Mouse (Mus musculus): ENCODE data around the gene Znrf1.

Znrf1 gene

DNA sequence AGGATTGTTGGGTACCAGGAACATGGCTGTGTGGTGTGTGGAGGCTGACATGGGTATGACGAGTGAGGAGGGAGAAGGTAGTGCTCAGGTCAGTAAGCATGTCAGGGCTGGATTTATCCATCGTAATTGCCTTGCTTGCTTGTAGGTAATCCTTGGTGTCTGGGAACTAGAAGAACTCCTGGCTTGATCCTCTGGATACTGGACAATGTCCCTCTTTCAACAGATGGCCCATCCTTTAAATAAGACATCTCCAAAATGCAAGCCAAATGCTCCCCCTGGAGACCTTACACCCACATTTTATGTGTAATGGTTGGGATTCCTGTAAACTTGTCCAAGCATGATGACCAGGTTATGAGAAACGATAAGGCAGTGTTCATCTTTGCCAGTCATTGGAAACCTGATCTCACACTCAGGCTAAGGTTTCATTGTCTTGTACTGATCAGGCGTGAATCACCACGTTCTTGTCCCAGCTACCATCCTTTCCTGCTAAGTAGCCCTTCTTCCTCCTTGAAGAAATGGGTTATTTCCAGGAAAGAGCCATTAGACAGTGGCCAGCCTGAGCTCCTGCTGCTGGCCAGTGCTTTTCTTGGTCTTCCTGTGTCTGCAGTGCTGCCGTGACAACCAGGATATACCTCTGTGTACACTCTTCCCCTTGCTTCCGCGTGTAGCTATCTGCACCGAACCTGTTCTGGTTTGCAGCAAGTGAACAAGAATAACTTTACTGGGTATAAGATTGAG lies 64.0 kb downstream of the Znrf1 start:
- no peak for DNase-seq (ENCODE audit: low spot score)

DNA sequence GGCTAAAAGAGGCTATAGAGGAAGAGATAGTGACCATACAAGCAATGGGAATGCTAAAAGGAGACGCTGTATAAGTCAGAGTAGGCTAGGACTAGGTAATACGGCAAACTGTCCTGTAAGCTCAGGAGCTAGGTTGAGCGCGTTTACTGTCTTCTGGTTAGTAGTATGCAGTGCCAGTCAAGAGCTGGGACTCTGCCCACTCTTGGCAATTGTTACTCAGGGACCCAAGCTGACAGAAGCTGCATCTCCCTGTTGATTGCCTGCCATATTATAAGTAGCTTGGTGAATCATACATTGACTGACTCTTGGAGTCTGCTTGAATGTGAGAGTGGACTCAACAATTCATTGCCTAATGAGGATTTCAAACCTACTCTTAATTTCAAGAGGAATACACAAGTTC lies 66.2 kb downstream of the Znrf1 start:
- no peak for DNase-seq (ENCODE audit: low spot score)

DNA sequence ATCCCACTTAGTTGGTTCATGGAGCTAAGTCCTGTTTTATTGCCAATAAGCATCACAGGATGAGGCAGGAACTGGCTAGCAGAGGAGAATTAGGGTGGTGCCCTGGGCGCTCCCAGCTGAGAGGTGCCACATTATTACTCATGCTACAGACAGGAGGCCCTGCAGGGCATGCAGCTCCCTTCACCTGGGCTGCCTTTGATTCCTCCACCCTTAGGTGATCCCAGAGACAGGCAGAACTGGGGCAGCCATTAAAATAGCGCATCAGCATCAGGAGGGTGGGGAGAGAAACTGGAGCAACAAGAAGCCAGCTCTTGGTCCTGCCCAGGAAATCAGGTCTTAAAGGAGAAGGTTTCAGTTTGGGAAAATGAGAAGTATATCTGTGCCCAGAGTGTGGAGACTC lies 69.1 kb downstream of the Znrf1 start:
- DNase-seq (ENCODE audit: low spot score) = no peak

- no peak for DNase-seq (ENCODE audit: low spot score)
Measured at GRCm38 (mm10) chr8:111606961-111607360, 71.1 kb downstream of the Znrf1 start.

DNA sequence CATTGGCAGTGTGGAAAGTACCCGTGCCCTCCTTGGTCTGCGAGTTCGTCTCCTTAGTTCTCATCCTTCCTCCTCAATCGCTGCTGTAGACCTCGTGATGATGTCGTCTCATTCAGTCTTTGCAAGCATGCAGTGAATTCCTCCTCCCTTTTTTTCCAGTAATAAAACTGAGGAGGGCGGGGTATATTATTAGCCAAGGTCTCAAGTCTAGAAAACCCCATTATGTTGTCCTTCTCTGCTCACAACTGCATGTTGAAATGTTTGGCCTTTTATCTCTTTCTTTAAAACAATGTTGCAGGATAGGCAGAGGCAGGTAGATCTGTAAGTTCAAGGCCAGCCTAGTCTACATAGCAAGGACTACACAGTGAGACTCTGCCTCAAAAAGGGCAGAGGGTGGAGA lies 71.5 kb downstream of the Znrf1 start:
- DNase-seq (ENCODE audit: low spot score) = no peak

DNA sequence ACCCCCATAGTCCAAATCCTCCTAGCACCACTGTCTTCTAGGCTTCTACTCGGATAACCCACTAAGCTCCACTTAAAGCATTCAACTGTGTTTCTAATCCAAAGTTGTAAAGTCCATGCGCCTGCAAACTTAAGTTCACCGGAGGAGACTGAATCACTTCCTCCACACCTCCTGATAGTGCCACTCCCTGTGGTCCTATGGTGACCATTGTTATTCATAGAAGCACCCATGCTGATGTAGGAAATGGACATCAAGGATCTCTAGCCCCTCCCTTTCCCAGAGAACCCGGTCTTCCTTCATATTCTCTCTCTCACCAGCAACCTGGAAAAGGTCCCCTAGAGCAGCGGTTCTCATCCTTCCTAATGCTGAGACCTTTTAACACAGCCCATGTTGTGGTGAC lies 77.3 kb downstream of the Znrf1 start:
- DNase-seq (ENCODE audit: low spot score) = no peak

DNA sequence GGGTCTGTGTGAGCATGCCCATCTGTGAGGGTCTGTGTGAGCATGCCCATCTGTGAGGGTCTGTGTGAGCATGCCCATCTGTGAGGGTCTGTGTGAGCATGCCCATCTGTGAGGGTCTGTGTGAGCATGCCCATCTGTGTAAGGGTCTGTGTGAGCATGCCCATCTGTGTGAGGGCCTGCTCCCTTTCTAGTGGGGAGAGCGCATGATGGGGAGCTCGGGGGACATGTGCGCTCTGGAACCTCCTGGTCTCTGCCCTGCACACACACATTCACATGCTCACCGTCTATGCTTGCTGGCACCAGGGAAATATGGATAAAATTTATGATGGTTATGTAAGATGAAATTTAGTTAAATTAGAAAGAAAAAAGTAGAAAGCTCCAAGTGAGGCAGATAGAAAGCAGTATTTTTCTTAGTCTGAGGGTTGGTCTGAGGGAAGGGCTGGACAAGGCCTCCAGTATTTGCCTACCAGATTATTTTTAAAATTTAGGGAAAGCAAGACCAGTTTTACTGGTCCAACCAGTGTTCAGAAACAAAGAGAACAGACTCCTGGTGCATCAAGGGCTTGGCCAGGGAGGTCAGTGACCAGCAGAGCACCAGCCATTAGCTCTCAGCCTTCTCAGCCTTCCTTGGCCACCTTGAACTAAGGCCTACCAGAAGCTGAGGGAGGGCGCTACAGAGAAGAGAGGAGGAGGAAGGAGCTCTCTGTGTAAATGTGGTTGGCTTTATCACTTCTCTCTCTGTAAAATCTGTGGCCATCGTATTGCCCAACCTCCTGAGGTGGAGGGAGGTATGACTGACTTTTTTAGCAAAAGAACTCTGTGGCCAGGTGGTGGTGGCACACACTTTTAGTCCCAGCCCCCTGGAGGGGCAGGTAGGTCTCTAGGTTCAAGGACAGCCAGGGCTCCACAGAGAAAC lies 79.1 kb downstream of the Znrf1 start:
- DNase-seq (ENCODE audit: low spot score) = no peak

DNA sequence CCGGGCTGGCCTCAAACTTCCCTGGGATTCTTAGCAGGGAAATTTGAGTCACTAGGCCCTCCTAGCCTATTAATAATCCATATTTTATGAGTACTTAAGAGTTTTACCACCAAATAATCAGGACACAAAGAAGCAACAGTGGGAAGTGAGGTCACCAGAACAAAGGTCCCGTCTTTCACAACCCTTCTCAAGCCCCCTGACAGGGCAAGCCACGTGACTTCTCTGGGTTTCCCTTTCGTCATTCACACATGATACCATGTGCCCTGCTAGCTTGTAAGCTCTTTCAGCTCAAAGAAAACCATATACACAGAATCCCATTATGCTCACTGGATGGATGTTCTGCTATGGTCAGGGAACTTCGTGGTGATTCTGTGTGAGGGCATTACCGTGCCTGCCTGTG lies 81.9 kb downstream of the Znrf1 start:
- no peak for DNase-seq (ENCODE audit: low spot score)

GRCm38 (mm10) chr8:111618273-111618672 lies 82.4 kb downstream of the Znrf1 start:
- DNase-seq (ENCODE audit: low spot score) = no peak

DNA sequence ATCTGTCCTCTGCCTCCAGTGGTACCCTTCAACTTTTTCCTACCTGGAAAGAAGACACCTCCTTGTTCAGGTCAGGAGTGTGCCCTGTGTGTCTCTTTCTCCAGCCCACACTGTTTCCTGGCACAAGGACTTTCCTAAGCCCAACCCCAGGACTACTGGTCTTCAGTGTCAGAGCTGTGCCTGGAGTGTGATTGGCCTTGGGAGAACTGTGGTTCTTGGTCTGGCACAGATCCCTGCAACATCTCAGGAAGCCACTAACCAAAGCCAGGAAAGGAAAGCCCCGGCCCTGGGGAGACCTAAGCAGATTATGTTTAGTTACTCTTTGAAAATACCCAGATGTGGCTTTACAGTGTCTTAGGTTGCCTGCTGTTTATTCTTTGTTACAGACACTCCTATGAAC lies 84.0 kb downstream of the Znrf1 start:
- no peak for DNase-seq (ENCODE audit: low spot score)

DNA sequence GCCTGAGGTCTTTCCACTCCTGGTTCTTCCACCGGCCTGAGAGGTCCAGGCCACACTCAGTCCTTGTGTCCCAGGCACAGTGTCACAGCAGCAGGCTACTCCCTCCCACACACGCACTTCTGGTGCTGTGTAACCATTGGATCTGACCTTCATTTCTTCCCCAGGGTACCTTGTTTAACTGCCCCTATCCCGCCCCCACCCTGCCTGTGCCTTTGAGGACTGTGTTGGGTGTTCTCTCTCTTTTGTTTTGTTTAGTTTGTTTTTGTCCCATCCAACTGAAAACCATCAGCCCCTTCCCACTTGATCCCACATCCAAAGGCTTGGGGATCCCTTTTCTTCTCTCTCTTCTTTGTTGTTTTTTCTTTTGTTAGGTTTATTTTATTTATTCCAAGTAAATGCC lies 86.2 kb downstream of the Znrf1 start:
- no peak for DNase-seq (ENCODE audit: low spot score)

DNA sequence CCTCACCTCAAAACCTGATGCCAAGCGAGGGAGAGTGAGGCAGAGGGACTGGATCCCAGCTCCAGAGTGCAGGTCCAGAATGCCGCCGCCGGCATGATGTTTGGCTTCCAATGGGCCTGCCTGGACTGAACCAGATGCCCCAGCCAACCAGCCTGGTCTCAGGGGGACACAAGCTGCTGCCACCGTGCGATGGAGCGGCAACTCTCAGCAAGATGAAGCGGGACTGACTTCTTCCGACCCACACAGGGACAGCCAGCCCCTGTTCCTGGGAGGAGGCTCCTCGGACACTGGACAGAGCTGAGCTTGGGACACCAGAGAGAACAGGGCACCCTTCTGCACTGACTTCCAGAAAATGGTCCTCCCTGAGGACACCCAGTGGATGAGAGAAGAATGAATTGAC lies 86.7 kb downstream of the Znrf1 start:
- DNase-seq (ENCODE audit: low spot score) = no peak

- DNase-seq (ENCODE audit: low spot score) = no peak
Measured at GRCm38 (mm10) chr8:111624081-111624852, 88.4 kb downstream of the Znrf1 start.

DNA sequence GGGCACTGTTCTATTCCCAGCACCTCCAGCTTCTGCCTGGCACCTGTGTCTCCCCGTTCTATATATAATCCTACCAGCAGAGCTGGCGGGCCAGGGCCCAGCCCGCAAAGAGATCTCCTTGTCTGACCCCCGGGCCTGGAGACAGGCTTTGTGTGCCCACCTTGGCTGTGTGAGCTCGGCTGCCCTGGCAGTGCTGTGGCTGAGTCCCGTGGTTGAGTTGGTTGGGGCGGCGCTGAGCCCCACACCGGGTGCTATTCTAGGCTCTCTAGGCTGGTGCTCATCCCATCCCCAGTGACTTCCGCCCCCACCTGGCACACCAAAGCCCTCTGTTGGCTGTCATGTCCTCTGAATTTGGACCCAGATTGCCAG lies 88.9 kb downstream of the Znrf1 start:
- DNase-seq (ENCODE audit: low spot score) = no peak

- peak; percentile 64 for DNase-seq (ENCODE audit: low spot score)
Measured at GRCm38 (mm10) chr8:111625694-111626527, 90.0 kb downstream of the Znrf1 start.

DNA sequence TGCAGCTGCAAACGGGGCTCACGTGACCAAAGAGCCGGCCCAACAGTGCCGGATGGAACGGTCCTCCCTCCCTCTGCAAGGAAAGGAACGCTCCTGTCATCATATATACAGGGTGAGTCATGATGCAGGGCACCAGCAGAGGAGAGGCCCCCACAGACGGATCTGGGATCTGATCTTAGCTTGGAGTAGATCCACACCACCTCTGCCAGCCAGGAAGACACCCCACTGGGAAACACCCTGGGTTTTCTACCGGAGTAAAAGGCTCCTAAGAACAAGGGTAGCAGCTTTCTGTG lies 90.6 kb downstream of the Znrf1 start:
- no peak for DNase-seq (ENCODE audit: low spot score)

DNA sequence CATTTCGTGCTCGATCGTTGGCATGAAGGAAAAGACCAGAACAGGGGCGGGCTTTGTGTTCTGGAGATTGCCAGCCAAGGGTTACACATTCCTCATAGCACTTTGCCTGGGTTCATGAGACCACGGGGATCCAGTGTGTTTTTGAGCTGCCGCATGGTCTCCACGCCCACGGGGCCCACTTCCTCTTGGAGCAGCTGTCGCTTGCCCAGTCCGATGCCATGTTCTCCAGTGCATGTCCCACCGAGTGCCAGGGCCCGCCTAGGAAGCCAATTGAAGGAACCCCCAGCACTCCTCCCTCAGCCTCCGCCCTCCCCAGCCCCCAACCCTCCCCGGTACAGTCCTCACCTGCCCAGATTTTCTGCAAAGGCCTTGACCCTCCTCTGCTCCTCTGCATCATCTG lies 91.0 kb downstream of the Znrf1 start:
- DNase-seq (ENCODE audit: low spot score) = no peak

- DNase-seq (ENCODE audit: low spot score) = no peak
Measured at GRCm38 (mm10) chr8:111627923-111628322, 92.0 kb downstream of the Znrf1 start.

GRCm38 (mm10) chr8:111628401-111628800 lies 92.5 kb downstream of the Znrf1 start:
- no peak for DNase-seq (ENCODE audit: low spot score)

- DNase-seq (ENCODE audit: low spot score) = no peak
Measured at GRCm38 (mm10) chr8:111628894-111629501, 93.1 kb downstream of the Znrf1 start.

DNA sequence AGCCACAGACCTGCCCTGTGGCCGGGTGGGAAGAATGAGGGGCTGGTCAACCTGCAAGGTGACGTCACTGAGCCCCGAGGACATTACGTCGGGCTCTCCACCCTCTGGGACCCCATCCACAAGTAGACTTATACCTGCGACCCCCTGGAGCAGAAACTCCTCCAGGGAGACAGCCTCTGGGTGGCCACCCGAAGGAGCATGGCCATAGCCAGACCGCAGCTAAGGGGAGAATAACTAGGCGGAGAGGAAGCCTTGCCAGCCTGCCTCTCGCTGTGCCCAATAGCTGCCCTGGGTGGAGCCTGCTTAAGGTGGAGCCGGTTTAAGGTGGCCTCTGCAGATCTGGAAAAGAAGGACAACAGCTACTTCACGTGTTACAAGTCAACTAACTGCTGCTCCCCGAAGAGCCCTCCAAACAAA lies 94.2 kb downstream of the Znrf1 start, which contains the start of gene Ldhd:
Gene Ldhd (minus strand): TSS at position 270 of the 417 bp plus-strand sequence.
- no peak for DNase-seq (ENCODE audit: low spot score)
